Mouse (Mus musculus): ENCODE results near the gene Ang. TPM values are rescaled to one million over a fixed set of nuclear protein-coding genes. Genes with fewer than 3 reads are reported as not detected.

Ang gene
- polyA plus RNA-seq, 1 experiment from 2014 or later = 2.2 TPM

- Histone ChIP-seq H3K27ac (ENCODE audit: low read depth, low read length) (no peak overlapping the region), H3K4me2 (ENCODE audit: low read depth) (no peak overlapping the region), H3K9ac (ENCODE audit: low read length) (no peak overlapping the region), H3K27me3 (ENCODE audit: control insufficient read depth, insufficient read depth, low read length) (no peaks in the 10 kb centered on the region), H3K9me3 (ENCODE audit: control insufficient read depth, low read length) (peaks cover 3% of the 10 kb centered on the region; the same call in 1 of the 2 replicates), H3K4me3 (ENCODE audit: low read depth, low read length) (no peak overlapping the region), H3K4me1 (ENCODE audit: control insufficient read depth, insufficient read depth, low read length) (no peaks in the 10 kb centered on the region), H3K36me3 (ENCODE audit: control insufficient read depth, insufficient read depth, low read length) (no peaks in the 10 kb centered on the region)
- DNase-seq (ENCODE audit: low spot score) (no peak), ATAC-seq (ENCODE audit: insufficient read depth, low FRiP score, low TSS enrichment) (no peak)
- 76% methylated on average over 3 of the region's 3 CpGs for WGBS
These were observed 21.0 kb downstream of the Ang start for GRCm38 (mm10) chr14:51111966-51112365.

GRCm38 (mm10) chr14:51113476-51113875, 22.5 kb downstream of the Ang start:
- Histone ChIP-seq H3K36me3 (ENCODE audit: control insufficient read depth, insufficient read depth, low read length) (no peaks in the 10 kb centered on the region), H3K9ac (ENCODE audit: low read length) (no peak overlapping the region), H3K9me3 (ENCODE audit: control insufficient read depth, low read length) (peaks cover 3% of the 10 kb centered on the region; the same call in 1 of the 2 replicates), H3K4me2 (ENCODE audit: low read depth) (no peak overlapping the region), H3K27me3 (ENCODE audit: control insufficient read depth, insufficient read depth, low read length) (no peaks in the 10 kb centered on the region), H3K27ac (ENCODE audit: low read depth, low read length) (no peak overlapping the region), H3K4me3 (ENCODE audit: low read depth, low read length) (no peak overlapping the region), H3K4me1 (ENCODE audit: control insufficient read depth, insufficient read depth, low read length) (no peaks in the 10 kb centered on the region)
- ATAC-seq (ENCODE audit: insufficient read depth, low FRiP score, low TSS enrichment) (no peak), DNase-seq (ENCODE audit: low spot score) (no peak)
- 41% methylated on average over 9 of the region's 9 CpGs for WGBS

GRCm38 (mm10) chr14:51113916-51114560, 23.1 kb downstream of the Ang start, which contains the start of gene Eddm3b:
Eddm3b (plus strand) TSS chr14:51114426.
- H3K27me3 ChIP-seq (ENCODE audit: control insufficient read depth, insufficient read depth, low read length) = no peaks in the 10 kb centered on the region
- ATAC-seq (ENCODE audit: insufficient read depth, low FRiP score, low TSS enrichment) (no peak), DNase-seq (ENCODE audit: low spot score) (no peak)
- no peak within 1 kb of the TSS for H3K9ac ChIP-seq (ENCODE audit: low read length)
- H3K4me1 ChIP-seq (ENCODE audit: control insufficient read depth, insufficient read depth, low read length) = no peaks in the 10 kb centered on the region
- H3K36me3 ChIP-seq (ENCODE audit: control insufficient read depth, insufficient read depth, low read length) = no peaks in the 10 kb centered on the region
- H3K4me2 ChIP-seq (ENCODE audit: low read depth) = no peak within 1 kb of the TSS
- H3K27ac ChIP-seq (ENCODE audit: low read depth, low read length) = no peak within 1 kb of the TSS
- H3K4me3 ChIP-seq (ENCODE audit: low read depth, low read length) = no peak within 1 kb of the TSS
- H3K9me3 ChIP-seq (ENCODE audit: control insufficient read depth, low read length) = peaks cover 3% of the 10 kb centered on the region; the same call in 1 of the 2 replicates
- 53% methylated on average over 12 of the region's 12 CpGs for WGBS

- Histone ChIP-seq H3K4me1 (ENCODE audit: control insufficient read depth, insufficient read depth, low read length) (no peaks in the 10 kb centered on the region), H3K9me3 (ENCODE audit: control insufficient read depth, low read length) (no peaks in the 10 kb centered on the region), H3K4me2 (ENCODE audit: low read depth) (no peak overlapping the region), H3K27ac (ENCODE audit: low read depth, low read length) (no peak overlapping the region), H3K4me3 (ENCODE audit: low read depth, low read length) (no peak overlapping the region), H3K9ac (ENCODE audit: low read length) (no peak overlapping the region), H3K27me3 (ENCODE audit: control insufficient read depth, insufficient read depth, low read length) (no peaks in the 10 kb centered on the region), H3K36me3 (ENCODE audit: control insufficient read depth, insufficient read depth, low read length) (no peaks in the 10 kb centered on the region)
- ATAC-seq (ENCODE audit: insufficient read depth, low FRiP score, low TSS enrichment) (no peak), DNase-seq (ENCODE audit: low spot score) (no peak)
- WGBS = 82% methylated on average over 6 of the region's 6 CpGs
These were observed 34.7 kb downstream of the Ang start for GRCm38 (mm10) chr14:51125684-51126083.

- Histone ChIP-seq H3K36me3 (ENCODE audit: control insufficient read depth, insufficient read depth, low read length) (no peaks in the 10 kb centered on the region), H3K9me3 (ENCODE audit: control insufficient read depth, low read length) (no peaks in the 10 kb centered on the region), H3K4me1 (ENCODE audit: control insufficient read depth, insufficient read depth, low read length) (no peaks in the 10 kb centered on the region), H3K4me3 (ENCODE audit: low read depth, low read length) (no peak overlapping the region), H3K27ac (ENCODE audit: low read depth, low read length) (no peak overlapping the region), H3K9ac (ENCODE audit: low read length) (no peak overlapping the region), H3K4me2 (ENCODE audit: low read depth) (no peak overlapping the region), H3K27me3 (ENCODE audit: control insufficient read depth, insufficient read depth, low read length) (no peaks in the 10 kb centered on the region)
- WGBS = 82% methylated on average over 2 of the region's 2 CpGs
- no peak for DNase-seq (ENCODE audit: low spot score)
- no peak for ATAC-seq (ENCODE audit: insufficient read depth, low FRiP score, low TSS enrichment)
These were observed 36.8 kb downstream of the Ang start for GRCm38 (mm10) chr14:51127648-51128258.

- Histone ChIP-seq H3K4me2 (ENCODE audit: low read depth) (no peak overlapping the region), H3K4me1 (ENCODE audit: control insufficient read depth, insufficient read depth, low read length) (no peaks in the 10 kb centered on the region), H3K36me3 (ENCODE audit: control insufficient read depth, insufficient read depth, low read length) (no peaks in the 10 kb centered on the region), H3K9ac (ENCODE audit: low read length) (no peak overlapping the region), H3K27ac (ENCODE audit: low read depth, low read length) (no peak overlapping the region), H3K9me3 (ENCODE audit: control insufficient read depth, low read length) (no peaks in the 10 kb centered on the region), H3K4me3 (ENCODE audit: low read depth, low read length) (no peak overlapping the region), H3K27me3 (ENCODE audit: control insufficient read depth, insufficient read depth, low read length) (no peaks in the 10 kb centered on the region)
- DNase-seq (ENCODE audit: low spot score) (no peak), ATAC-seq (ENCODE audit: insufficient read depth, low FRiP score, low TSS enrichment) (no peak)
- WGBS = 88% methylated on average over 9 of the region's 9 CpGs
These were observed 38.0 kb downstream of the Ang start for GRCm38 (mm10) chr14:51128775-51129623.

GRCm38 (mm10) chr14:51129624-51129975, 38.6 kb downstream of the Ang start:
- ATAC-seq (ENCODE audit: insufficient read depth, low FRiP score, low TSS enrichment) = no peak
- 74% methylated on average over 4 of the region's 4 CpGs for WGBS

GRCm38 (mm10) chr14:51130315-51130940, 39.5 kb downstream of the Ang start:
- WGBS = 89% methylated on average over 9 of the region's 9 CpGs
- Histone ChIP-seq H3K4me1 (ENCODE audit: control insufficient read depth, insufficient read depth, low read length) (no peaks in the 10 kb centered on the region), H3K9ac (ENCODE audit: low read length) (no peak overlapping the region), H3K27me3 (ENCODE audit: control insufficient read depth, insufficient read depth, low read length) (no peaks in the 10 kb centered on the region), H3K4me3 (ENCODE audit: low read depth, low read length) (no peak overlapping the region), H3K27ac (ENCODE audit: low read depth, low read length) (no peak overlapping the region), H3K4me2 (ENCODE audit: low read depth) (no peak overlapping the region), H3K36me3 (ENCODE audit: control insufficient read depth, insufficient read depth, low read length) (no peaks in the 10 kb centered on the region), H3K9me3 (ENCODE audit: control insufficient read depth, low read length) (no peaks in the 10 kb centered on the region)
- DNase-seq (ENCODE audit: low spot score) (no peak), ATAC-seq (ENCODE audit: insufficient read depth, low FRiP score, low TSS enrichment) (no peak)

More at GRCm38 (mm10) chr14:51129624-51129975, 38.6 kb downstream of the Ang start:
- Histone ChIP-seq H3K9ac (ENCODE audit: low read length) (no peak overlapping the region), H3K9me3 (ENCODE audit: control insufficient read depth, low read length) (no peaks in the 10 kb centered on the region), H3K4me2 (ENCODE audit: low read depth) (no peak overlapping the region), H3K36me3 (ENCODE audit: control insufficient read depth, insufficient read depth, low read length) (no peaks in the 10 kb centered on the region), H3K4me1 (ENCODE audit: control insufficient read depth, insufficient read depth, low read length) (no peaks in the 10 kb centered on the region), H3K4me3 (ENCODE audit: low read depth, low read length) (no peak overlapping the region), H3K27ac (ENCODE audit: low read depth, low read length) (no peak overlapping the region), H3K27me3 (ENCODE audit: control insufficient read depth, insufficient read depth, low read length) (no peaks in the 10 kb centered on the region)
- no peak for DNase-seq (ENCODE audit: low spot score)

All from neural tube, embryonic 11.5 days (tissue).